Mouse (Mus musculus): ENCODE data around the gene Rnf7. TPM values are rescaled to one million over a fixed set of nuclear protein-coding genes. Genes with fewer than 3 reads are reported as not detected.
A peak's percentile ranks its signal among the peaks of the same experiment; 100 is the strongest.
"Not testable (repeated sequence)": the region's sequence is repeated elsewhere in the genome, so short reads cannot be mapped to it uniquely, and the experiment has no call there.

The Rnf7 gene
- polyA plus RNA-seq (2015; fragmentation: Nextera tagmentation; extraction: Ambion mirVana) = 141 and 143 TPM in 2 replicates

- peaks cover 7% of the 10 kb centered on the region; the same call in 1 of the 2 replicates for H3K4me1 ChIP-seq (replicated peaks; ENCODE audit: control insufficient read depth, insufficient read depth, low read length)
- ATAC-seq = peak; percentile 99
- no peak for TF ChIP-seq CTCF (IDR thresholded peaks at IDR 0.05; ENCODE audit: low read depth)
- H3K36me3 ChIP-seq (ENCODE audit: control insufficient read depth, insufficient read depth) = no peaks in the 10 kb centered on the region
- H3K27me3 ChIP-seq (replicated peaks; ENCODE audit: control insufficient read depth, insufficient read depth, low read length) = no peaks in the 10 kb centered on the region; the same call in 1 of the 2 replicates
- WGBS = 1% methylated on average over 74 of the region's 74 CpGs
- no peaks in the 10 kb centered on the region for H3K9me3 ChIP-seq (ENCODE audit: control insufficient read depth)
- H3K9ac ChIP-seq (ENCODE audit: low read depth, low read length) = peak within 1 kb of the TSS; percentile 73
- peak within 1 kb of the TSS; percentile 77 for H3K27ac ChIP-seq (ENCODE audit: low read depth, low read length)
- peak within 1 kb of the TSS; percentile 72 for H3K4me3 ChIP-seq (ENCODE audit: low read depth, low read length)
- H3K4me2 ChIP-seq (replicated peaks; ENCODE audit: low read depth) = peak within 1 kb of the TSS; percentile 84
These were observed at the start of gene Rnf7 for GRCm38 (mm10) chr9:96478071-96478888. Gene Rnf7, minus strand, starts transcription at chr9:96478675.

- 71% methylated on average over 4 of the region's 4 CpGs for WGBS
- H3K4me2 ChIP-seq (replicated peaks; ENCODE audit: low read depth) = no peak overlapping the region
- no peak overlapping the region for H3K9ac ChIP-seq (ENCODE audit: low read depth, low read length)
- H3K4me3 ChIP-seq (ENCODE audit: low read depth, low read length) = no peak overlapping the region
- H3K27ac ChIP-seq (ENCODE audit: low read depth, low read length) = no peak overlapping the region
- H3K9me3 ChIP-seq (ENCODE audit: control insufficient read depth) = no peaks in the 10 kb centered on the region
- ATAC-seq = peak; percentile 40; the same call in 1 of the 2 replicates
- H3K27me3 ChIP-seq (replicated peaks; ENCODE audit: control insufficient read depth, insufficient read depth, low read length) = no peaks in the 10 kb centered on the region
- no peak for TF ChIP-seq CTCF (IDR thresholded peaks at IDR 0.05; ENCODE audit: low read depth)
- H3K36me3 ChIP-seq (ENCODE audit: control insufficient read depth, insufficient read depth) = no peaks in the 10 kb centered on the region
- peaks cover 1% of the 10 kb centered on the region; the same call in 1 of the 2 replicates for H3K4me1 ChIP-seq (replicated peaks; ENCODE audit: control insufficient read depth, insufficient read depth, low read length)
These were observed 47.5 kb upstream of the Rnf7 start for GRCm38 (mm10) chr9:96526011-96526410.

GRCm38 (mm10) chr9:96524972-96525506 lies 46.6 kb upstream of the Rnf7 start, which contains the start of gene Gm28729:
Gene Gm28729, minus strand, starts transcription at chr9:96525264.
- no peak within 1 kb of the TSS for H3K9ac ChIP-seq (ENCODE audit: low read depth, low read length)
- no peaks in the 10 kb centered on the region for H3K4me1 ChIP-seq (replicated peaks; ENCODE audit: control insufficient read depth, insufficient read depth, low read length)
- H3K4me3 ChIP-seq (ENCODE audit: low read depth, low read length) = no peak within 1 kb of the TSS
- no peaks in the 10 kb centered on the region for H3K27me3 ChIP-seq (replicated peaks; ENCODE audit: control insufficient read depth, insufficient read depth, low read length)
- no peak for ATAC-seq
- no peak within 1 kb of the TSS for H3K4me2 ChIP-seq (replicated peaks; ENCODE audit: low read depth)
- WGBS = 44% methylated on average over 12 of the region's 12 CpGs
- no peaks in the 10 kb centered on the region for H3K9me3 ChIP-seq (ENCODE audit: control insufficient read depth)
- no peak for TF ChIP-seq CTCF (IDR thresholded peaks at IDR 0.05; ENCODE audit: low read depth)
- H3K36me3 ChIP-seq (ENCODE audit: control insufficient read depth, insufficient read depth) = no peaks in the 10 kb centered on the region
- H3K27ac ChIP-seq (ENCODE audit: low read depth, low read length) = no peak within 1 kb of the TSS

- Histone ChIP-seq H3K36me3 (ENCODE audit: control insufficient read depth, insufficient read depth) (no peaks in the 10 kb centered on the region), H3K4me3 (ENCODE audit: low read depth, low read length) (no peak overlapping the region), H3K9me3 (ENCODE audit: control insufficient read depth) (no peaks in the 10 kb centered on the region), H3K9ac (ENCODE audit: low read depth, low read length) (no peak overlapping the region), H3K27me3 (replicated peaks; ENCODE audit: control insufficient read depth, insufficient read depth, low read length) (no peaks in the 10 kb centered on the region), H3K4me1 (replicated peaks; ENCODE audit: control insufficient read depth, insufficient read depth, low read length) (no peaks in the 10 kb centered on the region), H3K27ac (ENCODE audit: low read depth, low read length) (no peak overlapping the region), H3K4me2 (replicated peaks; ENCODE audit: low read depth) (no peak overlapping the region)
- WGBS = 86% methylated on average over 5 of the region's 5 CpGs
- no peak for ATAC-seq
- peak; percentile 25; the same call in 1 of the 2 replicates for TF ChIP-seq CTCF (IDR thresholded peaks at IDR 0.05; ENCODE audit: low read depth)
These were observed 44.7 kb upstream of the Rnf7 start for GRCm38 (mm10) chr9:96523148-96523547.

- not testable (repeated sequence) for H3K4me1 ChIP-seq (replicated peaks; ENCODE audit: control insufficient read depth, insufficient read depth, low read length); H3K9ac ChIP-seq (ENCODE audit: low read depth, low read length); H3K4me2 ChIP-seq (replicated peaks; ENCODE audit: low read depth); H3K9me3 ChIP-seq (ENCODE audit: control insufficient read depth); H3K27ac ChIP-seq (ENCODE audit: low read depth, low read length); H3K4me3 ChIP-seq (ENCODE audit: low read depth, low read length); ATAC-seq; H3K36me3 ChIP-seq (ENCODE audit: control insufficient read depth, insufficient read depth); H3K27me3 ChIP-seq (replicated peaks; ENCODE audit: control insufficient read depth, insufficient read depth, low read length)
- TF ChIP-seq CTCF (IDR thresholded peaks at IDR 0.05; ENCODE audit: low read depth) = peak; percentile 55
- 89% methylated on average over 2 of the region's 2 CpGs for WGBS
These were observed 43.1 kb upstream of the Rnf7 start for GRCm38 (mm10) chr9:96521574-96521973.

- Histone ChIP-seq H3K9ac (ENCODE audit: low read depth, low read length) (no peak overlapping the region), H3K27me3 (replicated peaks; ENCODE audit: control insufficient read depth, insufficient read depth, low read length) (no peaks in the 10 kb centered on the region), H3K4me2 (replicated peaks; ENCODE audit: low read depth) (no peak overlapping the region), H3K27ac (ENCODE audit: low read depth, low read length) (no peak overlapping the region), H3K4me3 (ENCODE audit: low read depth, low read length) (no peak overlapping the region), H3K4me1 (replicated peaks; ENCODE audit: control insufficient read depth, insufficient read depth, low read length) (no peaks in the 10 kb centered on the region), H3K36me3 (ENCODE audit: control insufficient read depth, insufficient read depth) (no peaks in the 10 kb centered on the region), H3K9me3 (ENCODE audit: control insufficient read depth) (no peaks in the 10 kb centered on the region)
- TF ChIP-seq CTCF (IDR thresholded peaks at IDR 0.05; ENCODE audit: low read depth) = no peak
- WGBS = 31% methylated on average over 4 of the region's 4 CpGs
- ATAC-seq = no peak
These were observed 39.0 kb upstream of the Rnf7 start for GRCm38 (mm10) chr9:96517429-96517828.

All from intestine, postnatal 0 days (tissue).